Mouse (Mus musculus): ENCODE data around the gene Syt13. TPM values are rescaled to one million over a fixed set of nuclear protein-coding genes. Genes with fewer than 3 reads are reported as not detected.

The Syt13 gene
- polyA plus RNA-seq, 1 experiment from 2014 or later, result 112 TPM

GRCm38 (mm10) chr2:92883912-92884243 is 31.0 kb upstream of the Syt13 start:
- Histone ChIP-seq H3K27ac (ENCODE audit: low read length) (no peak overlapping the region), H3K36me3 (ENCODE audit: control insufficient read depth, insufficient read depth, low read length) (no peaks in the 10 kb centered on the region), H3K27me3 (ENCODE audit: control insufficient read depth, insufficient read depth, low read depth, low read length) (no peaks in the 10 kb centered on the region), H3K4me1 (ENCODE audit: control insufficient read depth, insufficient read depth, low read length) (peaks cover 5% of the 10 kb centered on the region; the same call in 1 of the 2 replicates), H3K9ac (ENCODE audit: low read depth, low read length) (no peak overlapping the region), H3K9me3 (replicated peaks; ENCODE audit: control insufficient read depth, low read length, poor library complexity, severe bottlenecking) (no peaks in the 10 kb centered on the region), H3K4me2 (ENCODE audit: low read length) (no peak overlapping the region), H3K4me3 (ENCODE audit: low read depth, low read length) (no peak overlapping the region)
- 0% methylated on average over 2 of the region's 2 CpGs for WGBS
- no peak for ATAC-seq

DNA sequence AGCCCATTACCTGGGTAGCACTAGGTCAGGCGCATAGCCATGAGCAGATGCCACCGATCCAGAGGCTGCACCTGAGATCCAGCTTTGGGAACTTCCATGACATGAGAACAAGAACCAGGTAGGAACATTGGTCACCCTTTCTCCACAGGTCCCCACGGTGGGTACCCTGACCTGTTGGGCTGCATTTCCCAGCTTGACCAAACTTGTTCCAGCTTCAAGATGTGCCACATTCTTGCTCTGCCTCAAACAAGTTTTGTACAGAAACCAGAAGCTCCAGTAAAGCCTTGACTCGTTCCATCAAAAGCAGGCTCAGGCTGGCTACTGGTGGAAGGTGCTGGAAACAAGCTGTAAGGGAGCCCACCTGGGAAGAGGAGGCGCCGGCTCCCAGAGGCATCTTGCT is 29.9 kb upstream of the Syt13 start:
- H3K27me3 ChIP-seq (ENCODE audit: control insufficient read depth, insufficient read depth, low read depth, low read length), result no peaks in the 10 kb centered on the region
- no peak overlapping the region for H3K27ac ChIP-seq (ENCODE audit: low read length)
- H3K4me1 ChIP-seq (ENCODE audit: control insufficient read depth, insufficient read depth, low read length), result peaks cover 5% of the 10 kb centered on the region; the same call in 1 of the 2 replicates
- WGBS, result 91% methylated on average over 6 of the region's 6 CpGs
- no peak for ATAC-seq
- H3K4me3 ChIP-seq (ENCODE audit: low read depth, low read length), result no peak overlapping the region
- no peak overlapping the region for H3K4me2 ChIP-seq (ENCODE audit: low read length)
- H3K36me3 ChIP-seq (ENCODE audit: control insufficient read depth, insufficient read depth, low read length), result no peaks in the 10 kb centered on the region
- H3K9me3 ChIP-seq (replicated peaks; ENCODE audit: control insufficient read depth, low read length, poor library complexity, severe bottlenecking), result no peaks in the 10 kb centered on the region
- no peak overlapping the region for H3K9ac ChIP-seq (ENCODE audit: low read depth, low read length)

DNA sequence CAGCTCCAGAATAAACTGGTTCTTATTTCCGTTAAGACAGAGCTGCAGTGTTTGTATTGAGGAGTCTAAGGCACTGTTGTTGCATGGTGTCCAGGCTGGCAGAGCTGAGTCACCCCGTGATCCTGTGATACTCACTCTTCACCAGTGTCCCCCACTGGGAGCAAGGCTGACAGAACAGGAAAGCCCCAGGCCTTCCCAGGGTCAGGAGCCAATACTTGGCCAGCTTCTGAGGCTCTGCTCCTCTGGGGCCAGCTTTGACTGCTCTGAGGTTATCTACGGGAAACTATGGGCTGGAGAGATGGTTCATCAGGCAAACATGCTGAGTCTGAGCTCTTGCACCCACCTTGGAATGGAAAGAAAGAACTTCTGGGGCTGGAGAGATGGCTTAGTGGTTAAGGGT is 28.0 kb upstream of the Syt13 start:
- ATAC-seq, result no peak
- Histone ChIP-seq H3K36me3 (ENCODE audit: control insufficient read depth, insufficient read depth, low read length) (no peaks in the 10 kb centered on the region), H3K27me3 (ENCODE audit: control insufficient read depth, insufficient read depth, low read depth, low read length) (no peaks in the 10 kb centered on the region), H3K9me3 (replicated peaks; ENCODE audit: control insufficient read depth, low read length, poor library complexity, severe bottlenecking) (no peaks in the 10 kb centered on the region), H3K4me1 (ENCODE audit: control insufficient read depth, insufficient read depth, low read length) (peaks cover 5% of the 10 kb centered on the region; the same call in 1 of the 2 replicates), H3K4me2 (ENCODE audit: low read length) (no peak overlapping the region), H3K4me3 (ENCODE audit: low read depth, low read length) (no peak overlapping the region), H3K9ac (ENCODE audit: low read depth, low read length) (no peak overlapping the region), H3K27ac (ENCODE audit: low read length) (no peak overlapping the region)
- WGBS, result 82% methylated on average over 3 of the region's 3 CpGs

DNA sequence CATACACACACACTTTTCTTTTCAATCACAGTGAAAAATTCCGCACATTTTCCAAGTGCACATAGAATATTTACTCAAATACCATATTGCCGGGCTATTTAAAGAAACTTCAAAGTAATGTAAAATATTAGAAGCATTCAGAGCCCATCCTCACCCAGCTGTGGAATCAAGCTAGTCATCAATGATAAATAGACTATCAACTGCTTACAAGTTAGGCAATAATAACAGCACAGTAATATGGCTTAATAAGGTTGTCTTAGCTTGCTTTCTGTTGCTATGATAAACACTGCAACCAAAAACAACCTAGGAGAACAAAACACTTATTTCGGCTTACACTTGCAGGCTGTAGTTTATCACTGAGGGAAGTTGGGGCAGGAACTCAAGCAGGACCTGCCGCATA is 22.4 kb upstream of the Syt13 start:
- Histone ChIP-seq H3K9me3 (replicated peaks; ENCODE audit: control insufficient read depth, low read length, poor library complexity, severe bottlenecking) (no peaks in the 10 kb centered on the region), H3K27ac (ENCODE audit: low read length) (no peak overlapping the region), H3K27me3 (ENCODE audit: control insufficient read depth, insufficient read depth, low read depth, low read length) (no peaks in the 10 kb centered on the region), H3K36me3 (ENCODE audit: control insufficient read depth, insufficient read depth, low read length) (no peaks in the 10 kb centered on the region), H3K4me2 (ENCODE audit: low read length) (no peak overlapping the region), H3K4me3 (ENCODE audit: low read depth, low read length) (no peak overlapping the region), H3K4me1 (ENCODE audit: control insufficient read depth, insufficient read depth, low read length) (no peaks in the 10 kb centered on the region), H3K9ac (ENCODE audit: low read depth, low read length) (no peak overlapping the region)
- ATAC-seq, result no peak
- 89% methylated on average over 4 of the region's 4 CpGs for WGBS

DNA sequence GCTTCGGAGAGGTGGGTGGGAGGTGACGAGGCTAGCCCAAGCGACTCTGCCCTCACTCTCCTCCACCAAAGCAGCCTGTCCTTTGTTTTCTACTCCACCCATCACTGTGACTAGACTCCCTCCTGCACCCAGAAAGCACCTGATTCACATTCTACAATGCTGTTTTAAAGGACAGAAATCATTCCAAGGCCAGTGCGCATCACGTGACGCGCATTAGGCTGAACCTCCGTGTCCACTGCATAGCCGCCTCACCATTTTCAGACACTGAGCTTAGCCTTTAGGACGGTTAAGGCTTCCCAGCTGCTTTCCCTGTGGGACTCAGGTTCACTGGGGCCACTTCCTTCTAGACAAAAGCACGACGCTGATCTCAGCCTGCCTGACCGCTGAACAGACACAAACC is 11.2 kb upstream of the Syt13 start:
- Histone ChIP-seq H3K9ac (ENCODE audit: low read depth, low read length) (no peak overlapping the region), H3K9me3 (replicated peaks; ENCODE audit: control insufficient read depth, low read length, poor library complexity, severe bottlenecking) (no peaks in the 10 kb centered on the region; the same call in 1 of the 2 replicates), H3K4me3 (ENCODE audit: low read depth, low read length) (no peak overlapping the region), H3K27ac (ENCODE audit: low read length) (no peak overlapping the region), H3K27me3 (ENCODE audit: control insufficient read depth, insufficient read depth, low read depth, low read length) (no peaks in the 10 kb centered on the region), H3K4me1 (ENCODE audit: control insufficient read depth, insufficient read depth, low read length) (no peaks in the 10 kb centered on the region), H3K4me2 (ENCODE audit: low read length) (no peak overlapping the region), H3K36me3 (ENCODE audit: control insufficient read depth, insufficient read depth, low read length) (no peaks in the 10 kb centered on the region)
- ATAC-seq, result no peak
- WGBS, result 77% methylated on average over 13 of the region's 13 CpGs

- Histone ChIP-seq H3K4me2 (ENCODE audit: low read length) (no peak overlapping the region), H3K27me3 (ENCODE audit: control insufficient read depth, insufficient read depth, low read depth, low read length) (no peaks in the 10 kb centered on the region), H3K4me3 (ENCODE audit: low read depth, low read length) (no peak overlapping the region), H3K36me3 (ENCODE audit: control insufficient read depth, insufficient read depth, low read length) (no peaks in the 10 kb centered on the region), H3K4me1 (ENCODE audit: control insufficient read depth, insufficient read depth, low read length) (no peaks in the 10 kb centered on the region), H3K9me3 (replicated peaks; ENCODE audit: control insufficient read depth, low read length, poor library complexity, severe bottlenecking) (no peaks in the 10 kb centered on the region; the same call in 1 of the 2 replicates), H3K27ac (ENCODE audit: low read length) (no peak overlapping the region), H3K9ac (ENCODE audit: low read depth, low read length) (no peak overlapping the region)
- ATAC-seq, result peak; percentile 54; the same call in 1 of the 2 replicates
- 24% methylated on average over 8 of the region's 8 CpGs for WGBS
These were observed 10.5 kb upstream of the Syt13 start for GRCm38 (mm10) chr2:92904307-92904859.

GRCm38 (mm10) chr2:92910371-92910770 is 4.5 kb upstream of the Syt13 start:
- Histone ChIP-seq H3K36me3 (ENCODE audit: control insufficient read depth, insufficient read depth, low read length) (no peaks in the 10 kb centered on the region), H3K9ac (ENCODE audit: low read depth, low read length) (no peak overlapping the region), H3K27me3 (ENCODE audit: control insufficient read depth, insufficient read depth, low read depth, low read length) (no peaks in the 10 kb centered on the region), H3K4me3 (ENCODE audit: low read depth, low read length) (no peak overlapping the region), H3K9me3 (replicated peaks; ENCODE audit: control insufficient read depth, low read length, poor library complexity, severe bottlenecking) (no peaks in the 10 kb centered on the region; the same call in 1 of the 2 replicates), H3K27ac (ENCODE audit: low read length) (no peak overlapping the region), H3K4me1 (ENCODE audit: control insufficient read depth, insufficient read depth, low read length) (peaks cover 28% of the 10 kb centered on the region; the same call in 1 of the 2 replicates), H3K4me2 (ENCODE audit: low read length) (no peak overlapping the region)
- no peak for ATAC-seq
- WGBS, result 68% methylated on average over 4 of the region's 4 CpGs

DNA sequence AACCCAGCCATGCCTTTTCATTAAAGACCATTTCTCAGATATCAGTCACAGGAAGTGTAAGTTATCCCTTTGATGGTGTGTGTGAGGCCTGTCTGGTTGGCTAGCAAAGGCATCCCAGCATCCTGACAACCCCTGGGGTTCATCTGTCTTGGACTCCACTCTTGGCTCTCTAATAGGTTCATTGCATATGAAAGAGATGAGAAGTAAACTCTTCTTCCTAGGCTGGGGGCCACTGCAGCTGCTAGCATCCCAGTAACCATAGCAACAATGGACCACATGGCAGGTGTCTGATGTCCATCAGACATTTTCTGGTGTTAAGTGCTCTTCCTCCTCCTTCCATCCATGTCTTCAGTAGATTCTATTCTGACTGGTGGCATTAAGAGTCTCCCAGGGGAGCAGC is 2.6 kb upstream of the Syt13 start:
- peak overlapping the region; percentile 29; the same call in 1 of the 2 replicates for H3K27ac ChIP-seq (ENCODE audit: low read length)
- no peaks in the 10 kb centered on the region for H3K27me3 ChIP-seq (ENCODE audit: control insufficient read depth, insufficient read depth, low read depth, low read length)
- no peak overlapping the region for H3K4me3 ChIP-seq (ENCODE audit: low read depth, low read length)
- H3K9me3 ChIP-seq (replicated peaks; ENCODE audit: control insufficient read depth, low read length, poor library complexity, severe bottlenecking), result no peaks in the 10 kb centered on the region; the same call in 1 of the 2 replicates
- H3K9ac ChIP-seq (ENCODE audit: low read depth, low read length), result no peak overlapping the region
- no peak overlapping the region for H3K4me2 ChIP-seq (ENCODE audit: low read length)
- ATAC-seq, result peak; percentile 31; the same call in 1 of the 2 replicates
- H3K4me1 ChIP-seq (ENCODE audit: control insufficient read depth, insufficient read depth, low read length), result peaks cover 45% of the 10 kb centered on the region
- no peaks in the 10 kb centered on the region for H3K36me3 ChIP-seq (ENCODE audit: control insufficient read depth, insufficient read depth, low read length)

DNA sequence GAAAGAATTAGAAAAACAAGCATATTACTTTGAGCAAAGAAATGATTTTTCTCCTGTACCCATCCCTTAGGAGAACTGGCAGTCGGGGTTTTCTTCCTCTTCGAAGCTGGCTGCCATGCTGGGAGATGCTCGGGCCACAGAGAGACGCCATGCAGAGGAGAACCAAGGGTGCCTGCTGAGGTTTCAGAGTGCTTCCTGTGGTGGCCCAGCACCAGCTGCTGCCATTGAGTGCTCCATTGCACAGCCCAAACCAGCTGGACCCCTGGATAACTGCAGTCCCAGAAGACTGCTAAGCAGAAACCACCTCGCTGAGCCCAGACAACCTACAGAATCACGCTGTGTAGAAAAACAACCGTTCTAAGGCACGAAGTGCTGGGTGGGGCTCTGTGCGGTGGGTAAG is 1.6 kb upstream of the Syt13 start:
- Histone ChIP-seq H3K9ac (ENCODE audit: low read depth, low read length) (peak overlapping the region; percentile 31; the same call in 1 of the 2 replicates), H3K27me3 (ENCODE audit: control insufficient read depth, insufficient read depth, low read depth, low read length) (no peaks in the 10 kb centered on the region), H3K9me3 (replicated peaks; ENCODE audit: control insufficient read depth, low read length, poor library complexity, severe bottlenecking) (no peaks in the 10 kb centered on the region), H3K4me3 (ENCODE audit: low read depth, low read length) (no peak overlapping the region), H3K36me3 (ENCODE audit: control insufficient read depth, insufficient read depth, low read length) (no peaks in the 10 kb centered on the region), H3K27ac (ENCODE audit: low read length) (peak overlapping the region; percentile 29), H3K4me1 (ENCODE audit: control insufficient read depth, insufficient read depth, low read length) (peaks cover 53% of the 10 kb centered on the region), H3K4me2 (ENCODE audit: low read length) (peak overlapping the region; percentile 3)
- ATAC-seq, result no peak
- 11% methylated on average over 9 of the region's 9 CpGs for WGBS
